Mouse (Mus musculus): Measurements from ENCODE around the gene Fam166a.
"Not testable (repeated sequence)": the region's sequence is repeated elsewhere in the genome, so short reads cannot be mapped to it uniquely, and the experiment has no call there.

The Fam166a gene

GRCm38 (mm10) chr2:25242101-25242506 is 23.6 kb downstream of the Fam166a start, which contains the start of the genes Rnf208 and Cysrt1:
TSS of gene Rnf208 (plus strand) at chr2:25242255.
TSS of gene Cysrt1 (minus strand) at chr2:25242452.
- no peak for DNase-seq (ENCODE audit: low spot score)

GRCm38 (mm10) chr2:25243342-25243741 is 24.8 kb downstream of the Fam166a start:
- no peak for DNase-seq (ENCODE audit: low spot score)

- no peak for DNase-seq (ENCODE audit: low spot score)
Observed at GRCm38 (mm10) chr2:25244144-25244543, 25.6 kb downstream of the Fam166a start.

- peak; percentile 64 for DNase-seq (ENCODE audit: low spot score)
Observed at GRCm38 (mm10) chr2:25246183-25247072, 27.9 kb downstream of the Fam166a start, which contains the start of gene AL732309.1. TSS of gene AL732309.1 (minus strand) at chr2:25246863.

DNA sequence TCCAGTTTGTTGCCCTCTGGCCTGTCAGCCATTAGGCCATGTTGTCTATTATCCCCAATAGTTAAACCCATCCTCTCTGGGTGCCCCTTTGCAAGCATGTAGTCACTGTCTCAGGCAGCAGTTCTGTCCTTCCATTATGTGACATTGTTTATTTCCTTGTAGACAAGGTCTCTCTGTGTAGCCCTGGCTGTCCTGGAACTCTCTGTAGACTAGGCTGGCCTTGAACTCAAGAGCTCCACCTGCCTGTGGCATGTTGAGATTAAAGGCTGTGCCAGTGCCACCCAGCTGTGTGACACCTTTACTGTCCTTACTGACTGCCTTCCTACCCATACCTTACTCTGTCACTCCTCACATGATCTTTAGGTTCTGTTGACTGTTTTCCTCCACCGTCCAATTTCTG is 33.8 kb downstream of the Fam166a start:
- DNase-seq (ENCODE audit: low spot score): no peak

DNA sequence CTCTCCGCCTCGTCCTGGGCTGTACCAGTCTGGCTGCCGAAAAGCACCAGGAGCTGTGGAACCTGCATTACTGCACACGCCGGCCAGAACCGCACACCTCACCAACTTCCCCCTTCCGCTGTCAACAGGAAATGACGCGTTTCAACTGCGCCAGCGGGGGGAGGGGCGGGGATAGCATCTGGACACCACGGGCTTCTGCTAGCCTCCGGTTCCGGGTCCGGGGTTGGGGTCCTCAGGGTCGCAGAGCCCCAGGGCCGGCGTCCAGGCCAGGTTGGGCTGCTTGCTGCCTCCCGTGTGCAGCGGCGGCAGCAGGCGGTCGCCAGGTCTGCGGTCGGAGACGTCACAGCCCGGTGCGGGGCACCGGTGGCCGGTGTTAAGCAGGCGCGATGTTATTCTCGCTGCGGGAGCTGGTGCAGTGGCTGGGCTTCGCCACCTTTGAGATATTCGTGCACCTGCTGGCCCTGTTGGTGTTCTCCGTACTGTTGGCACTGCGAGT is 36.8 kb downstream of the Fam166a start, which contains the start of gene Tmem203:
Gene Tmem203 (plus strand): TSS at position 156 of the 496 bp plus-strand sequence.
- peak; percentile 90 for DNase-seq (ENCODE audit: low spot score)

- peak; percentile 68 for DNase-seq (ENCODE audit: low spot score)
Observed at GRCm38 (mm10) chr2:25256443-25257109, 38.0 kb downstream of the Fam166a start.

DNA sequence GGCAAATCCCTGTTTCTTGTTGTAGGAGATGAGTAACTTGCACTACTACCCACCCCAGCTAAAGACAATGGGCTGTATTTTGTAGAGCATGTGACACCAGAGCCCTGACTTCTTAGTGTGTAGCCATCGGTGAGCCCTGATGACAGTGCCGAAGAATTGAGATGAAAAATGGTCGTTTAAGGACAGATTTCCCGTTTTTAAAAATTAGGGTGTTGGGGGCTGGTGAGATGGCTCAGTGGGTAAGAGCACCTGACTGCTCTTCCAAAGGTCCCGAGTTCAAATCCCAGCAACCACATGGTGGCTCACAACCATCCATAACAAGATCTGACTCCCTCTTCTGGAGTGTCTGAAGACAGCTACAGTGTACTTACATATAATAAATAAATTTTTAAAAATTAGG is 38.7 kb downstream of the Fam166a start:
- DNase-seq (ENCODE audit: low spot score): not testable (repeated sequence)

DNA sequence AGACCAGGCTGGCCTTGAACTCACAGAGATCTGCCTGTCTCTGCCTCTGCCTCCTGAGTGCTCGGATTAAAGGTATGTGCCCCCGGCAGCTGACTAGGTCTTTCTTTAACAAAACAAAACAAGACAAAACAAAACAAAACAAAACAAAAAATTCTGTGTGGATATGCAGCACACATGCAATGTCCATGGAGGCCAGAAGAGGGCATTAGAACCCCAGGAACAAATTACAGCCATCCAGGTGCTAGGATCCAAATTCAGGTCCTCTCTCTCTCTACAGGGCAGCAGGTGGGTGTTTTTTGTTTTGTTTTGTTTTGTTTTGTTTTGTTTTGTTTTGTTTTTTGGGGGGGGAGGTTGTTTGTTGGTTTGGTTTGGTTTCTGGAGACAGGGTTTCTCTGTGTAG is 40.3 kb downstream of the Fam166a start:
- DNase-seq (ENCODE audit: low spot score): no peak

GRCm38 (mm10) chr2:25261870-25262269 is 43.3 kb downstream of the Fam166a start:
- DNase-seq (ENCODE audit: low spot score): no peak

- DNase-seq (ENCODE audit: low spot score): peak; percentile 97
Observed at GRCm38 (mm10) chr2:25262291-25262767, 43.8 kb downstream of the Fam166a start, which contains the start of gene Tprn. TSS of gene Tprn (plus strand) at chr2:25262618.

- no peak for DNase-seq (ENCODE audit: low spot score)
Observed at GRCm38 (mm10) chr2:25262795-25263622, 44.5 kb downstream of the Fam166a start.

GRCm38 (mm10) chr2:25263623-25264285 is 45.2 kb downstream of the Fam166a start:
- no peak for DNase-seq (ENCODE audit: low spot score)

DNA sequence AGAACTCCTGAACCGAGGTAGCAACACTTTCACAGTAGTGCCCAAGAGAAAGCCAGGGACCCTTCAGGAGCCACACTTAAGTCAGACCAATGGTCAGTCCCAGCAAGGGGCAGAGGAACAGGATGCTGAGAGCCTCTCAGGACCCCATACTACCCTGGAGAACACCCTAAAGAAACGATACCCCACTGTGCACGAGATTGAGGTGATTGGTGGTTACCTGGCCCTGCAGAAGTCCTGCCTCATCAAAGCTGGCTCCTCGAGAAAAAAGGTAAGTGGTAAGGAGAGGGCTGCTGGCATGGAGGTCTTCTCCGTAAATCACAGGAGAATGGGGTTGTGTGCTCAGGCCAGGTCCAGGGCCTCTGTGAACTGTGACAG is 45.7 kb downstream of the Fam166a start:
- DNase-seq (ENCODE audit: low spot score): no peak

- no peak for DNase-seq (ENCODE audit: low spot score)
Observed at GRCm38 (mm10) chr2:25264851-25265250, 46.3 kb downstream of the Fam166a start.

DNA sequence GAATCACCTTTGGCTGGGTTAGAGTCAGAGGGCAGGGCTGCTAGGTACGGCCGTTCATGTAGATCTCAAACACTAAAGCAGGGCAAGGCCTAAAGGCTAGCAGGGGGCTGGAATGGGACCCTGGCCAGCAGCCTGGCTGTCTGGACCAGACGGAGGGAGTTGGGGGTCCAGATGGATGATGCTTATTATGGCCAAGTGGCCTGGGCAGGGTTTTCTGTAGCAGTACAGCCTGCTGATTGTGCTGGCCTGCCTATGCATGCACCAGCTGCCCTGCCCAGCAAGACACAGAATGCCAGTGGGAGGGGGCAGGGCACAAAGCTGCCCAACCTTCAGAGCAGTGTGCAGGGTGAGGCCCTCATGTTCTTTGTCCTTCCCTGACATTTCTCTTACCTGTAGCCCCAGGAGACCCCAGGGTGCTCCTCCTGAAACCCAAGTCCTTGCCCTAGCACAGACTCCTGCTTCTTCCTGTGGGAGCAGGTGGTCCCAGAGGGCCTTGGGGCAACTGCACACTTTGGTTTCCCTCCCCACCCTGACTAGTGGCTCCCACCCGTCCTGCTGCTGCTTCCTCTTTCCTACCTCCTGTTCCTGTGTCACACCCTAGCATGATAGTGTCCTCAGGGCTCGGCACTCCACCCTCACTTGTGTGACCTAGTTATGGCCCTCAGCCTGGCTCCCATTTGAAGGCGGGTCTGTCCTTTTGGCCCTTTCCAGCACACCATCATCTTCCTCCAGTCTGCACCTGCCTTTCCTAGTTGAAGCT is 47.5 kb downstream of the Fam166a start:
- DNase-seq (ENCODE audit: low spot score): peak; percentile 68

DNA sequence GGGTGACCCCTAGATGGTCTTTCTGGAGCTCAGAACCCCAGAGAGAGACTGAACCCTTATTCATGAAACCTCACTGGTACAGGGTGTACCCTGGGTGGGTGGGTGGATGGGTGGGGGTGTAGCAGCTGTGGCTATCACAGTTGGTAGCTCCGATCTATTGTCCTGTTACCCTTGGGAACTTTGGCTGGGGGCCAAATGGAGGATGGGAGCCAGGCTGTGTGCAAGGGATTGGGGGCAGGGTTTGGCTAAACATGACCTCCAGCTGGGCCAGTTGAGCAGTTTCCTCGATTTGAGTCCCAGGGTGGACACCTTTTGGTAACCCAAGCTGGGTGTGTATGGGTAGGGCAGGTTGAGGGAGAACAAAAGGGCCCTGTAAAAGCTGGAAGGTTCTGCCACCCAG is 48.2 kb downstream of the Fam166a start:
- peak; percentile 46 for DNase-seq (ENCODE audit: low spot score)

DNA sequence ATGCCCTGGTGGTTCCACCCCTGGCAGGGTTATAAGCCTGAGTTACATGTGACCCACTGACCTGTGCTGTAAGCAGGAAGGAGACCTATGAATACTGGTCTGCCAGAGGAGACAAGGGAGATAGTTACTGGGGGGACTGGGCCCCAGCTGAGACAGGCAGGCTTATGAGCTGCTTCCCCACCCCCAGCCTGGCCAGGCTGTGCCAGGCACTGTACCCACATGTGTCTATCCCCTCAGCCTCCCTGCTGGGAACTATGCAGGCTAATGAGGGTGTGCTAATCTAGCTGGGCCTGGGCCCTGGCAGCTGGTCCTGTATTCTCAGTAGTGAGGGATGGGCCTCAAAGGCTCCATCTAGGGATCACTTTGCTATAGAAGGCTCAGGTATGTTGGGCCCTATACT is 48.7 kb downstream of the Fam166a start:
- DNase-seq (ENCODE audit: low spot score): no peak

DNA sequence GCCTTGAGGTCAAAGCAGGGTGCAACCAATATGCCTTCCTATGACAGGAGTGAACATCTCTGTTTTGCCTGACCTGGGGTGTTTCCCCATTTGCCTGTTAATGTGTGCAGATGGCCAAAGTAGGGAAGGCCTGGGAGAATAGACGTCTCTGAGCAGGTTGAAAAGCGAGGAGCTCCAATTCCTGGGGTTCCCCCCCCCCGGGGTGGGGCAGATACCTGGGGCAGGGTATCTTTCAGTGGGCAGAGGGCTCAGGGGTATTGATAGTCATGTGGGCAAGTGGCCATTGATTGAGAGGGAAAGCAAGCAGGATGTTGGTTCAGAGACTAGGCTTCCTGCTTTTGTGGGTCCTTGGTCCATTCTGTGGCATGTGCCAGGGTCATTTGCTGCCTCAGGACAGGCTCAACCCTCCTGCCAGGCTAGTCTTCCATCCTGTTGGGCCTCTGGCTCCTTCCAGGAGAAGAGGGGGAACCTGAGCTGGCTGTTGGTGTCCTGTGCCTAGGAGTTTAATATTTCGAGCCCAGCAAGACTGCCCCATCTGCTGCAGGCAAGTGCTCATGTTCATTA is 49.3 kb downstream of the Fam166a start:
- DNase-seq (ENCODE audit: low spot score): no peak
